16 mouse cellular contexts compared by ENCODE assay signal in the genomic region with DNA sequence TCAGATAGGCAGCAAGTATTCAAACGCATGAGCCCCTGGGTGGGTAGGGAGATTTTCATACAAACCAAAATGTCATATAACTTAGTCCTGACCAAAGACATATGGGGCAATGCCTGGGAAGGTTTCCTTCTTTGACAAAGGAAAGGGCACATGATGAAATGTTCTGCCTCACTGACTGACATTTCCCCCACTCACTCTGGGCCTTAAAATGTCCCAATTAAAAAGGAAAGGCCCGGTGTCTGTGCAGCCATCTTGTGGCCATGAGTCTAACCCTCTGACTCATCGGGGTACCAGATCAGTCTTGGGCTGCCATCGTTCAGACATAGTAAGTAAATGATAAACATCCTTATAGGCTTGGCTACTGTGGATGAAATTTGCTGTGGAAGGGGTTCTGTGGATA.
"Had no signal": no experiment of that assay in that cellular context is flagged by ENCODE, and none has a peak within 500 bp of the region (broad histone marks: within the 10 kb centered on the region; RNA-seq: fewer than 3 reads in every experiment).

No protein-coding gene starts in this region.

- H3K36me3 ChIP-seq: limb, embryonic 13.5 days; liver, embryonic 15.5 days; lung, embryonic 15.5 days; midbrain, embryonic 12.5 days; neural tube, embryonic 12.5 days had no signal

- H3K27ac ChIP-seq: kidney, postnatal 0 days; limb, embryonic 13.5 days; liver, embryonic 15.5 days; lung, embryonic 15.5 days; midbrain, embryonic 12.5 days; neural tube, embryonic 12.5 days had no signal

- H3K9ac ChIP-seq: limb, embryonic 13.5 days; liver, embryonic 15.5 days; lung, embryonic 15.5 days; midbrain, embryonic 12.5 days; neural tube, embryonic 12.5 days had no signal

- H3K4me2 ChIP-seq: limb, embryonic 13.5 days; liver, embryonic 11.5 days; liver, embryonic 15.5 days; lung, embryonic 15.5 days; midbrain, embryonic 12.5 days; neural tube, embryonic 12.5 days had no signal

- H3K4me3 ChIP-seq: limb, embryonic 13.5 days; liver, embryonic 15.5 days; lung, embryonic 15.5 days; midbrain, embryonic 12.5 days; neural tube, embryonic 12.5 days had no signal

- DNase-seq: kidney, adult 11 months; kidney, adult 9 months; kidney, postnatal 36 days; layer of hippocampus, adult 9-11 months; layer of hippocampus, postnatal 36 days; right cerebral cortex, postnatal 4 days; spleen, adult 18-20 months; thymus, adult 18-20 months; thymus, postnatal 14 days had no signal

- H3K27me3 ChIP-seq: limb, embryonic 13.5 days; liver, embryonic 15.5 days; lung, embryonic 15.5 days; midbrain, embryonic 12.5 days; neural tube, embryonic 12.5 days had no signal

- H3K9me3 ChIP-seq: limb, embryonic 13.5 days; liver, embryonic 15.5 days; lung, embryonic 15.5 days; midbrain, embryonic 12.5 days; neural tube, embryonic 12.5 days had no signal
